Mouse (Mus musculus) CD8-positive naive resting alpha-beta T cell, adult 2 months (primary cell): ENCODE measurements around the gene Lingo4.

Experiments
- DNase-seq, 2 experiments: peaks; one replicate each; pipeline ENCODE4 v3.0.0; 2022; ENCODE audit warnings: low read depth in 2 of 2, low spot score in 2 of 2

Gene Lingo4

DNA sequence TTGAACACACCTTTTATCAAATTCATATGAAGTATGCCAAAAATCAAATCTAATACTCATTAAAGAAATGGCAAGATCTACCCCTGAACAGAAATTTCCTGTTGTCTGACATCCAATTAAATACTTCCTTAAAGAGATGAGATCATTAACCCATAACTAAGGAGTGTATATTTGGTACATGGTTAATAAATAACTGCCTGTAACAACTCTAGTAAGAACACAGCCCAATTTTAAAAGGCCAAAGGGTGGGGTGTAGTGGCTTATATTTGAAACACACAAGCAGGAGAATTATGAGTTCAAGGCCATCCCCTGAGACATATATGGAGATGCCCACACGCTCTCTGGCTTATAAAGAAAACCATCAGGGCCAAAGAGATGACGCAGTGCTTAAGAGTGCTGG is 51.1 kb downstream of the Lingo4 start:
- DNase-seq, result no peak
